Mouse (Mus musculus) midbrain, embryonic 16.5 days (tissue): ENCODE measurements around the gene Pax6. TPM values are rescaled to one million over a fixed set of nuclear protein-coding genes. Genes with fewer than 3 reads are reported as not detected.

Experiments
- ATAC-seq: fragments of 200-750 bp; cut with Nextera tagmentation; 2 replicates; pipeline ENCODE4 v1.8.0; 2017; ENCODE audit warnings: moderate TSS enrichment
- H3K27ac ChIP-seq: fragments of 300-500 bp; sonication (generic); 2 replicates; pipeline ENCODE4 v1.5.1; 2014; ENCODE audit warnings: mild to moderate bottlenecking, low read length, mixed read lengths
- H3K27me3 ChIP-seq: fragments of 300-500 bp; sonication (generic); 2 replicates; pipeline ENCODE4 v1.6.1; 2014; ENCODE audit warnings: low read depth, low read length, mixed read lengths; ENCODE audit not compliant: control insufficient read depth, insufficient read depth
- H3K36me3 ChIP-seq: fragments of 300-500 bp; sonication (generic); 2 replicates; pipeline ENCODE4 v1.6.1; 2014; ENCODE audit warnings: mild to moderate bottlenecking, low read length, moderate library complexity, mixed read lengths; ENCODE audit not compliant: control insufficient read depth, insufficient read depth
- H3K4me1 ChIP-seq: fragments of 300-500 bp; sonication (generic); 2 replicates; pipeline ENCODE4 v1.6.1; 2014; ENCODE audit warnings: mild to moderate bottlenecking, low read length, mixed read lengths; ENCODE audit not compliant: control insufficient read depth, insufficient read depth
- H3K4me2 ChIP-seq: fragments of 300-500 bp; sonication (generic); 2 replicates; pipeline ENCODE4 v1.6.1; 2014; ENCODE audit warnings: mild to moderate bottlenecking, low read length, mixed read lengths
- H3K4me3 ChIP-seq: fragments of 300-500 bp; sonication (generic); 2 replicates; pipeline ENCODE4 v1.5.1; 2014; ENCODE audit warnings: low read depth, mild to moderate bottlenecking, low read length, moderate library complexity, mixed read lengths
- H3K9ac ChIP-seq: fragments of 300-500 bp; sonication (generic); 2 replicates; pipeline ENCODE4 v1.6.1; 2014; ENCODE audit warnings: low read depth, low read length, mixed read lengths
- H3K9me3 ChIP-seq: fragments of 300-500 bp; sonication (generic); replicated peaks from 2 replicates; pipeline ENCODE4 v1.6.1; 2014; ENCODE audit warnings: mild to moderate bottlenecking, low read length, mixed read lengths; ENCODE audit not compliant: control insufficient read depth, poor library complexity, severe bottlenecking
- WGBS: fragments of 180-500 bp; shearing (Covaris S2); extraction: QIAGEN DNeasy Blood & Tissue Kit; methylation state at CpG from one replicate; pipeline ENCODE4 v1.1.7; 2014; 5-methylcytosine and 5-hydroxymethylcytosine counted together
- polyA plus RNA-seq: library from polyadenylated mRNA; unstranded; fragments of >200 nt; fragmentation: Nextera tagmentation; extraction: Ambion mirVana; gene quantifications from 2 replicates; pipeline ENCODE4 v1.2.1, GENCODE M21; 2015

Gene Pax6
- polyA plus RNA-seq: 17.4 and 25.7 TPM in 2 replicates

GRCm38 (mm10) chr2:105668271-105669270 is at the start of gene Pax6:
Pax6 (plus strand) TSS chr2:105668900.
- under 1% methylated on average over 44 of the region's 44 CpGs for WGBS
- peak within 1 kb of the TSS; percentile 29 for H3K4me2 ChIP-seq
- no peaks in the 10 kb centered on the region for H3K9me3 ChIP-seq
- no peak within 1 kb of the TSS for H3K9ac ChIP-seq
- peak within 1 kb of the TSS; percentile 17 for H3K4me3 ChIP-seq
- H3K36me3 ChIP-seq: no peaks in the 10 kb centered on the region
- H3K27ac ChIP-seq: no peak within 1 kb of the TSS
- no peaks in the 10 kb centered on the region for H3K4me1 ChIP-seq
- H3K27me3 ChIP-seq: peaks cover 77% of the 10 kb centered on the region
- no peak for ATAC-seq

- Histone ChIP-seq H3K4me2 (no peak overlapping the region), H3K9me3 (no peaks in the 10 kb centered on the region), H3K9ac (no peak overlapping the region), H3K4me3 (no peak overlapping the region), H3K4me1 (no peaks in the 10 kb centered on the region), H3K27ac (no peak overlapping the region), H3K27me3 (peaks cover 27% of the 10 kb centered on the region), H3K36me3 (no peaks in the 10 kb centered on the region)
- no peak for ATAC-seq
- WGBS: 94% methylated on average over 2 of the region's 2 CpGs
Measured at GRCm38 (mm10) chr2:105648933-105649332, 19.8 kb upstream of the Pax6 start.

- no peak overlapping the region for H3K4me2 ChIP-seq
- H3K9me3 ChIP-seq: no peaks in the 10 kb centered on the region
- no peak overlapping the region for H3K27ac ChIP-seq
- H3K4me3 ChIP-seq: no peak overlapping the region
- H3K36me3 ChIP-seq: no peaks in the 10 kb centered on the region
- no peak for ATAC-seq
- WGBS: 85% methylated on average over 8 of the region's 8 CpGs
- no peaks in the 10 kb centered on the region for H3K4me1 ChIP-seq
- peaks cover 66% of the 10 kb centered on the region for H3K27me3 ChIP-seq
- H3K9ac ChIP-seq: no peak overlapping the region
Measured at GRCm38 (mm10) chr2:105656456-105656855, 12.2 kb upstream of the Pax6 start.

- no peak overlapping the region for H3K27ac ChIP-seq
- no peaks in the 10 kb centered on the region for H3K4me1 ChIP-seq
- no peak overlapping the region for H3K4me2 ChIP-seq
- WGBS: 9% methylated on average over 9 of the region's 9 CpGs
- no peak overlapping the region for H3K9ac ChIP-seq
- H3K4me3 ChIP-seq: no peak overlapping the region
- H3K9me3 ChIP-seq: no peaks in the 10 kb centered on the region
- H3K27me3 ChIP-seq: peaks cover 63% of the 10 kb centered on the region
- H3K36me3 ChIP-seq: no peaks in the 10 kb centered on the region
- ATAC-seq: no peak
Measured at GRCm38 (mm10) chr2:105659350-105659749, 9.3 kb upstream of the Pax6 start.

GRCm38 (mm10) chr2:105659926-105660873 is 8.5 kb upstream of the Pax6 start:
- ATAC-seq: peak; percentile 67
- no peak overlapping the region for H3K4me3 ChIP-seq
- H3K9me3 ChIP-seq: no peaks in the 10 kb centered on the region
- no peaks in the 10 kb centered on the region for H3K4me1 ChIP-seq
- under 1% methylated on average over 41 of the region's 41 CpGs for WGBS
- no peak overlapping the region for H3K9ac ChIP-seq
- H3K27me3 ChIP-seq: peaks cover 65% of the 10 kb centered on the region
- H3K4me2 ChIP-seq: peak overlapping the region; percentile 28; the same call in 1 of the 2 replicates
- no peak overlapping the region for H3K27ac ChIP-seq
- no peaks in the 10 kb centered on the region for H3K36me3 ChIP-seq

- WGBS: under 1% methylated on average over 26 of the region's 26 CpGs
- H3K9ac ChIP-seq: no peak overlapping the region
- H3K4me1 ChIP-seq: no peaks in the 10 kb centered on the region
- no peak overlapping the region for H3K27ac ChIP-seq
- no peak overlapping the region for H3K4me3 ChIP-seq
- 0 out of 2 replicates have a peak, but pooled peaks have one; percentile 13 for ATAC-seq
- H3K27me3 ChIP-seq: peaks cover 66% of the 10 kb centered on the region
- H3K9me3 ChIP-seq: no peaks in the 10 kb centered on the region
- H3K4me2 ChIP-seq: no peak overlapping the region
- H3K36me3 ChIP-seq: no peaks in the 10 kb centered on the region
Measured at GRCm38 (mm10) chr2:105660874-105661622, 7.7 kb upstream of the Pax6 start.

- Histone ChIP-seq H3K9ac (no peak overlapping the region), H3K4me2 (no peak overlapping the region), H3K27ac (no peak overlapping the region), H3K27me3 (peaks cover 67% of the 10 kb centered on the region), H3K36me3 (no peaks in the 10 kb centered on the region), H3K9me3 (no peaks in the 10 kb centered on the region), H3K4me1 (no peaks in the 10 kb centered on the region), H3K4me3 (no peak overlapping the region)
- ATAC-seq: no peak
- WGBS: 1% methylated on average over 17 of the region's 18 CpGs
Measured at GRCm38 (mm10) chr2:105661623-105662066, 7.1 kb upstream of the Pax6 start.

- Histone ChIP-seq H3K27ac (no peak overlapping the region), H3K4me1 (no peaks in the 10 kb centered on the region), H3K27me3 (peaks cover 66% of the 10 kb centered on the region), H3K9me3 (no peaks in the 10 kb centered on the region), H3K4me3 (no peak overlapping the region), H3K4me2 (no peak overlapping the region), H3K9ac (no peak overlapping the region), H3K36me3 (no peaks in the 10 kb centered on the region)
- no peak for ATAC-seq
- WGBS: 5% methylated on average over 16 of the region's 16 CpGs
Measured at GRCm38 (mm10) chr2:105662121-105662520, 6.6 kb upstream of the Pax6 start.
